Mouse (Mus musculus) CH12.LX (cell line): Measurements from ENCODE around the gene Uqcc3. TPM values are rescaled to one million over a fixed set of nuclear protein-coding genes. Genes with fewer than 3 reads are reported as not detected.

Experiments used
- DNase-seq: peaks from one replicate; pipeline ENCODE4 v3.0.0-alpha.2; 2013; ENCODE audit errors: extremely low read depth
- H3K27ac ChIP-seq: 2 replicates; pipeline ENCODE4 v1.5.1; 2012; ENCODE audit warnings: low read depth, mild to moderate bottlenecking, control low read depth, moderate library complexity; ENCODE audit not compliant: insufficient read depth
- H3K27me3 ChIP-seq: replicated peaks from 2 replicates; pipeline ENCODE3; 2012; ENCODE audit warnings: inconsistent platforms
- H3K36me3 ChIP-seq, 2 experiments: replicated peaks in 1 of 2; 2 replicates each; pipeline versions ENCODE3 to v1.6.1; 2012; ENCODE audit warnings: inconsistent platforms in 1 of 2, low read length in 1 of 2, mild to moderate bottlenecking in 1 of 2, mixed read lengths in 1 of 2, moderate library complexity in 1 of 2; ENCODE audit not compliant: control insufficient read depth in 1 of 2, insufficient read depth in 1 of 2
- H3K4me1 ChIP-seq, 2 experiments: 2 replicates each; pipeline ENCODE4 v1.6.1; 2012; ENCODE audit warnings: inconsistent platforms in 1 of 2, moderate library complexity in 1 of 2; ENCODE audit not compliant: insufficient read depth in 2 of 2, control insufficient read depth in 1 of 2
- H3K4me2 ChIP-seq: 2 replicates; pipeline ENCODE4 v1.6.1; 2012; ENCODE audit warnings: low read depth, mild to moderate bottlenecking, control low read depth; ENCODE audit not compliant: poor library complexity, insufficient read depth, severe bottlenecking
- H3K4me3 ChIP-seq, 3 experiments: fragments of 150-350 bp in 1 of 3; sonication (generic) in 1 of 3; replicated peaks in 1 of 3; 2 replicates each; pipeline versions ENCODE3 to v1.5.1; 2011 to 2012; ENCODE audit warnings: low read depth in 2 of 3, low read length in 2 of 3, mild to moderate bottlenecking in 2 of 3, moderate library complexity in 2 of 3, control low read depth in 1 of 3, improper control_type of control experiment in 1 of 3, inconsistent platforms in 1 of 3, mixed read lengths in 1 of 3; ENCODE audit not compliant: poor library complexity in 1 of 3
- H3K79me2 ChIP-seq: replicated peaks from 2 replicates; pipeline ENCODE4 v1.6.1; 2012; ENCODE audit warnings: mild to moderate bottlenecking, moderate library complexity; ENCODE audit not compliant: control insufficient read depth, poor library complexity, insufficient read depth, severe bottlenecking; ENCODE audit errors: extremely low read depth
- H3K9ac ChIP-seq: 2 replicates; pipeline ENCODE4 v1.6.1; 2012; ENCODE audit warnings: low read depth, mild to moderate bottlenecking, control low read depth, moderate library complexity; ENCODE audit not compliant: insufficient read depth
- H3K9me3 ChIP-seq: replicated peaks from 2 replicates; pipeline ENCODE3; 2012; ENCODE audit warnings: low read length, inconsistent platforms, mixed read lengths
- BHLHE40 ChIP-seq: IDR thresholded peaks from 2 replicates; pipeline ENCODE4 v1.6.1; 2011; ENCODE audit warnings: mild to moderate bottlenecking, low read depth, low read length, improper control_type of control experiment
- CHD1 ChIP-seq: IDR thresholded peaks from 2 replicates; pipeline ENCODE4 v1.6.1; 2012; ENCODE audit warnings: low read depth, low read length, improper control_type of control experiment, inconsistent platforms
- CHD2 ChIP-seq: IDR thresholded peaks from 2 replicates; pipeline ENCODE4 v1.6.1; 2011; ENCODE audit warnings: low read length, improper control_type of control experiment
- CTCF ChIP-seq, 2 experiments: IDR thresholded peaks in 1 of 2; conservative IDR thresholded peaks in 1 of 2; 2 replicates each; pipeline ENCODE4 v1.5.1; 2011 to 2012; ENCODE audit warnings: low read depth in 2 of 2, low read length in 2 of 2, improper control_type of control experiment in 1 of 2, inconsistent platforms in 1 of 2, mild to moderate bottlenecking in 1 of 2, moderate library complexity in 1 of 2
- E2F4 ChIP-seq: IDR thresholded peaks from 2 replicates; pipeline ENCODE4 v1.6.1; 2011; ENCODE audit warnings: low read depth, low read length, improper control_type of control experiment; ENCODE audit not compliant: insufficient replicate concordance
- EP300 ChIP-seq: IDR thresholded peaks from 2 replicates; pipeline ENCODE4 v1.6.1; 2011; ENCODE audit warnings: low read length, improper control_type of control experiment
- GABPA ChIP-seq: IDR thresholded peaks from 2 replicates; pipeline ENCODE4 v1.6.1; 2012; ENCODE audit warnings: low read depth, low read length, improper control_type of control experiment, inconsistent platforms; ENCODE audit not compliant: insufficient replicate concordance
- HCFC1 ChIP-seq: IDR thresholded peaks from 2 replicates; pipeline ENCODE4 v1.6.1; 2012; ENCODE audit warnings: low read depth, mild to moderate bottlenecking, inconsistent platforms, low read length, improper control_type of control experiment
- JUN ChIP-seq: IDR thresholded peaks from 2 replicates; pipeline ENCODE4 v1.6.1; 2011; ENCODE audit warnings: low read depth, mild to moderate bottlenecking, low read length, improper control_type of control experiment, moderate library complexity; ENCODE audit not compliant: insufficient read depth
- KAT2A ChIP-seq: IDR thresholded peaks from 2 replicates; pipeline ENCODE4 v1.6.1; 2012; ENCODE audit warnings: low read length, improper control_type of control experiment, inconsistent platforms; ENCODE audit not compliant: insufficient replicate concordance
- MAFK ChIP-seq: IDR thresholded peaks from 2 replicates; pipeline ENCODE4 v1.6.1; 2011; ENCODE audit warnings: low read length, improper control_type of control experiment; ENCODE audit not compliant: insufficient replicate concordance
- MAX ChIP-seq: IDR thresholded peaks from 2 replicates; pipeline ENCODE4 v1.6.1; 2011; ENCODE audit warnings: low read length, improper control_type of control experiment
- MAZ ChIP-seq: IDR thresholded peaks from 2 replicates; pipeline ENCODE4 v1.6.1; 2012; ENCODE audit warnings: low read depth, mild to moderate bottlenecking, inconsistent platforms, low read length, improper control_type of control experiment, moderate library complexity
- MEF2A ChIP-seq: IDR thresholded peaks from 2 replicates; pipeline ENCODE4 v1.6.1; 2014; ENCODE audit warnings: low read depth, mild to moderate bottlenecking, inconsistent platforms, low read length, improper control_type of control experiment, borderline replicate concordance
- MXI1 ChIP-seq: IDR thresholded peaks from 2 replicates; pipeline ENCODE4 v1.6.1; 2011; ENCODE audit warnings: mild to moderate bottlenecking, low read depth, low read length, improper control_type of control experiment
- NELFE ChIP-seq: IDR thresholded peaks from 2 replicates; pipeline ENCODE4 v1.6.1; 2011; ENCODE audit warnings: low read depth, low read length, improper control_type of control experiment
- NRF1 ChIP-seq: IDR thresholded peaks from 2 replicates; pipeline ENCODE4 v1.6.1; 2014; ENCODE audit warnings: low read depth, mild to moderate bottlenecking, inconsistent platforms, low read length, improper control_type of control experiment, moderate library complexity
- PAX5 ChIP-seq: IDR thresholded peaks from 2 replicates; pipeline ENCODE4 v1.6.1; 2012; ENCODE audit warnings: low read length, inconsistent platforms, mixed read lengths
- POLR2A ChIP-seq: IDR thresholded peaks from 2 replicates; pipeline ENCODE4 v1.6.1; 2011; ENCODE audit warnings: low read depth, mild to moderate bottlenecking, improper control_type of control experiment, low read length
- RAD21 ChIP-seq: IDR thresholded peaks from 2 replicates; pipeline ENCODE4 v1.6.1; 2011; ENCODE audit warnings: low read depth, mild to moderate bottlenecking, low read length, improper control_type of control experiment, moderate library complexity
- RCOR1 ChIP-seq: conservative IDR thresholded peaks from 2 replicates; pipeline ENCODE4 v1.6.1; 2012; ENCODE audit warnings: low read depth, mild to moderate bottlenecking, inconsistent platforms, low read length, improper control_type of control experiment
- SIN3A ChIP-seq: IDR thresholded peaks from 2 replicates; pipeline ENCODE4 v1.6.1; 2012; ENCODE audit warnings: low read length, improper control_type of control experiment, inconsistent platforms
- SMC3 ChIP-seq: IDR thresholded peaks from 2 replicates; pipeline ENCODE4 v1.6.1; 2011; ENCODE audit warnings: low read depth, low read length, improper control_type of control experiment
- TCF12 ChIP-seq: IDR thresholded peaks from 2 replicates; pipeline ENCODE4 v1.6.1; 2014; ENCODE audit warnings: low read depth, mild to moderate bottlenecking, inconsistent platforms, low read length, improper control_type of control experiment
- UBTF ChIP-seq: IDR thresholded peaks from 2 replicates; pipeline ENCODE4 v1.6.1; 2012; ENCODE audit warnings: low read depth, mild to moderate bottlenecking, inconsistent platforms, low read length, improper control_type of control experiment, moderate library complexity
- USF1 ChIP-seq: IDR thresholded peaks from 2 replicates; pipeline ENCODE4 v1.6.1; 2014; ENCODE audit warnings: low read depth, mild to moderate bottlenecking, inconsistent platforms, low read length, improper control_type of control experiment
- ZC3H11A ChIP-seq: IDR thresholded peaks from 2 replicates; pipeline ENCODE4 v1.6.1; 2012; ENCODE audit warnings: low read depth, mild to moderate bottlenecking, inconsistent platforms, low read length, improper control_type of control experiment
- ZMIZ1 ChIP-seq: IDR thresholded peaks from 2 replicates; pipeline ENCODE4 v1.6.1; 2012; ENCODE audit warnings: low read depth, mild to moderate bottlenecking, inconsistent platforms, low read length, improper control_type of control experiment
- ZNF384 ChIP-seq: IDR thresholded peaks from 2 replicates; pipeline ENCODE4 v1.6.1; 2012; ENCODE audit warnings: low read depth, low read length, improper control_type of control experiment, inconsistent platforms
- dilution Hi-C: fragments of 300-500 bp; cut with MboI; formaldehyde crosslinking; loops from 2 replicates; pipeline ENCODE4 v1.14.3; 2020; ENCODE audit warnings: low sequenced_read_pairs; ENCODE audit not compliant: extremely low pct_unique_long_range_greater_than_20kb, extremely low pct_ligation_motif_present
- in situ Hi-C: fragments of 300-500 bp; cut with MboI; formaldehyde crosslinking; loops from 3 replicates; pipeline ENCODE4 v1.14.3; 2019; ENCODE audit warnings: low sequenced_read_pairs, low pct_ligation_motif_present, low pct_unique_long_range_greater_than_20kb, mixed read lengths
- polyA plus RNA-seq: library from polyadenylated mRNA; unstranded; fragments of >175 nt; gene quantifications from 2 replicates; pipeline ENCODE4 v1.2.1, GENCODE M21; 2012; ENCODE audit warnings: low read depth; ENCODE audit not compliant: insufficient read length
- total RNA-seq, 2 experiments: library from RNA; depleted of rRNA; stranded (reverse); fragments of 300-350 nt in 1 of 2; fragments of >200 nt in 1 of 2; gene quantifications; 2 replicates each; pipeline ENCODE4 v1.2.3; 2012 to 2014

Gene Uqcc3
- total and polyA plus RNA-seq, 3 experiments, result 23.5 to 56.6 (median 42.6) TPM

- Histone ChIP-seq H3K27me3 (no peaks in the 10 kb centered on the region), H3K36me3 (peaks cover 29 to 34% of the 10 kb centered on the region in 2 experiments), H3K27ac (no peak overlapping the region), H3K4me1 (peaks cover 20 to 62% of the 10 kb centered on the region in 2 experiments), H3K4me2 (peak overlapping the region; percentile 90; the same call in 1 of the 2 replicates), H3K9me3 (no peaks in the 10 kb centered on the region), H3K4me3 (no peak overlapping the region), H3K9ac (no peak overlapping the region), H3K79me2 (peaks cover 60% of the 10 kb centered on the region)
- TF ChIP-seq ZNF384 (no peak), HCFC1 (no peak), RAD21 (no peak), JUN (no peak)
- dilution Hi-C loops (no loop called here), in situ Hi-C loops (loop anchor here (5.0 kb wide), 1 partner anchor 42 kb away; no protein-coding TSS in a partner anchor)
- DNase-seq, result no peak
Measured at GRCm38 (mm10) chr19:8895397-8895960, 14.8 kb upstream of the Uqcc3 start.

- H3K4me3 ChIP-seq, result peak within 1 kb of the TSS; percentile 72 to 89 (median 88)
- H3K36me3 ChIP-seq, result peaks cover 31 to 36% of the 10 kb centered on the region in 2 experiments
- peaks cover 53% of the 10 kb centered on the region for H3K79me2 ChIP-seq
- peaks cover 14 to 54% of the 10 kb centered on the region in 2 experiments for H3K4me1 ChIP-seq
- peak within 1 kb of the TSS; percentile 97 for H3K9ac ChIP-seq
- H3K27me3 ChIP-seq, result no peaks in the 10 kb centered on the region
- peak within 1 kb of the TSS; percentile 61 for H3K4me2 ChIP-seq
- H3K9me3 ChIP-seq, result no peaks in the 10 kb centered on the region
- dilution Hi-C loops, result no loop called here
- in situ Hi-C loops, result no loop called here
- peak; percentile 90 for DNase-seq
- H3K27ac ChIP-seq, result peak within 1 kb of the TSS; percentile 6; the same call in 1 of the 2 replicates
- TF ChIP-seq PAX5 (no peak), GABPA (peak; percentile 8; the same call in 1 of the 2 replicates), ZC3H11A (no peak), HCFC1 (peak; percentile 87), BHLHE40 (peak; percentile 67), MEF2A (peak; percentile 78; the same call in 1 of the 2 replicates), POLR2A (peak; percentile 95), TCF12 (peak; percentile 97), RAD21 (no peak), CHD2 (peak; percentile 79; the same call in 1 of the 2 replicates), MAFK (no peak), CTCF (conservative IDR thresholded peaks at IDR 0.05 in 1 of 2, IDR thresholded peaks at IDR 0.05 in 1 of 2; ENCODE audit: low read depth in 2 of 2, low read length in 2 of 2) (no peak), CHD1 (peak; percentile 25; the same call in 1 of the 2 replicates), RCOR1 (no peak), MAX (peak; percentile 79), NELFE (peak; percentile 92), MXI1 (peak; percentile 67), SIN3A (peak; percentile 90), E2F4 (no peak; the same call in 1 of the 2 replicates), ZMIZ1 (peak; percentile 52; the same call in 1 of the 2 replicates), UBTF (peak; percentile 86; the same call in 1 of the 2 replicates), NRF1 (peak; percentile 91), MAZ (peak; percentile 78; the same call in 1 of the 2 replicates), SMC3 (no peak), KAT2A (peak; percentile 77; the same call in 1 of the 2 replicates), EP300 (no peak), JUN (no peak), USF1 (no peak)
Measured at GRCm38 (mm10) chr19:8892829-8893766, 12.4 kb upstream of the Uqcc3 start, which contains the start of gene Ints5. Gene Ints5, plus strand, starts transcription at chr19:8893005.
